Mouse (Mus musculus) forebrain, embryonic 11.5 days (tissue): Measurements from ENCODE around the gene Wdr72. TPM values are rescaled to one million over a fixed set of nuclear protein-coding genes. Genes with fewer than 3 reads are reported as not detected.

ENCODE experiments used
- ATAC-seq: fragments of 200-750 bp; cut with Nextera tagmentation; replicated peaks from 2 replicates; pipeline ENCODE4 v1.8.0; 2017; ENCODE audit warnings: moderate TSS enrichment; ENCODE audit not compliant: low FRiP score
- DNase-seq: peaks from one replicate; pipeline ENCODE4 v3.0.0-alpha.2; 2017; ENCODE audit warnings: low spot score
- H3K27ac ChIP-seq: fragments of 300-500 bp; sonication (generic); 2 replicates; pipeline ENCODE4 v1.5.1; 2014; ENCODE audit warnings: low read depth, low read length
- H3K27me3 ChIP-seq: fragments of 300-500 bp; sonication (generic); 2 replicates; pipeline ENCODE4 v1.6.1; 2014; ENCODE audit warnings: mild to moderate bottlenecking, low read length, mixed read lengths; ENCODE audit not compliant: control insufficient read depth, insufficient read depth
- H3K36me3 ChIP-seq: fragments of 300-500 bp; sonication (generic); 2 replicates; pipeline ENCODE4 v1.6.1; 2014; ENCODE audit warnings: mild to moderate bottlenecking, low read length, moderate library complexity, mixed read lengths; ENCODE audit not compliant: control insufficient read depth, insufficient read depth
- H3K4me1 ChIP-seq: fragments of 300-500 bp; sonication (generic); replicated peaks from 2 replicates; pipeline ENCODE4 v1.6.1; 2014; ENCODE audit warnings: low read length, mixed read lengths; ENCODE audit not compliant: control insufficient read depth, insufficient read depth
- H3K4me2 ChIP-seq: fragments of 300-500 bp; sonication (generic); 2 replicates; pipeline ENCODE4 v1.6.1; 2014; ENCODE audit warnings: low read depth, mild to moderate bottlenecking, low read length, moderate library complexity, mixed read lengths; ENCODE audit not compliant: severe bottlenecking
- H3K4me3 ChIP-seq: fragments of 300-500 bp; sonication (generic); 2 replicates; pipeline ENCODE4 v1.5.1; 2014; ENCODE audit warnings: low read depth, low read length
- H3K9ac ChIP-seq: fragments of 300-500 bp; sonication (generic); 2 replicates; pipeline ENCODE4 v1.6.1; 2014; ENCODE audit warnings: low read length
- H3K9me3 ChIP-seq: fragments of 300-500 bp; sonication (generic); 2 replicates; pipeline ENCODE4 v1.6.1; 2016; ENCODE audit warnings: low read length, mixed read lengths; ENCODE audit not compliant: control insufficient read depth
- WGBS: fragments of 180-500 bp; shearing (Covaris S2); extraction: QIAGEN DNeasy Blood & Tissue Kit; methylation state at CpG from one replicate; pipeline ENCODE4 v1.1.7; 2014; 5-methylcytosine and 5-hydroxymethylcytosine counted together
- polyA plus RNA-seq: library from polyadenylated mRNA; unstranded; fragments of >200 nt; fragmentation: Nextera tagmentation; extraction: Ambion mirVana; gene quantifications from 2 replicates; pipeline ENCODE4 v1.2.1, GENCODE M21; 2014

Gene Wdr72
- polyA plus RNA-seq, 1 experiment from 2014 or later, result 0.23 TPM

DNA sequence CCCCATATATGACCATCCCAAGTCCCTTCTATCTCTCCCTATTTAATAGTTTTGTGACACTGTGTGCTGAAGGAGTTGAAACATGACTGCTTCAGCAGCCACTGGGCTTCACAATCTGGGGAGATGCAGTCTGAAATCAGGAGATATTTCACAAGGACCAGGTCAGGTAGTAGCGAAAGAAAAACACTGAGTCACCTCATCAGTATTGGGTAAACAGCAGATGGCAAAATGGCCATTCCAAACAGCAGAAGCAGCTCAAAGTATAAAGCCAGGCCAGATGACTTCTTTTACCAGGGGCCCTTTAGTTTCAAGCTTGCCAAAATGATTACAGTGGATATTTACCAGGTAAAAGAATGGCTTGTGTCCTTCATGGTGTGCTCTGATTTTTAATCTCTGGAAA, 215.8 kb downstream of the Wdr72 start:
- Histone ChIP-seq H3K4me3 (no peak overlapping the region), H3K36me3 (no peaks in the 10 kb centered on the region), H3K9ac (no peak overlapping the region), H3K9me3 (no peaks in the 10 kb centered on the region), H3K4me1 (no peaks in the 10 kb centered on the region; the same call in 1 of the 2 replicates), H3K4me2 (no peak overlapping the region), H3K27me3 (no peaks in the 10 kb centered on the region; the same call in 1 of the 2 replicates), H3K27ac (no peak overlapping the region)
- no peak for DNase-seq
- WGBS, result 92% methylated on average over 1 of the region's 1 CpGs
- no peak for ATAC-seq

DNA sequence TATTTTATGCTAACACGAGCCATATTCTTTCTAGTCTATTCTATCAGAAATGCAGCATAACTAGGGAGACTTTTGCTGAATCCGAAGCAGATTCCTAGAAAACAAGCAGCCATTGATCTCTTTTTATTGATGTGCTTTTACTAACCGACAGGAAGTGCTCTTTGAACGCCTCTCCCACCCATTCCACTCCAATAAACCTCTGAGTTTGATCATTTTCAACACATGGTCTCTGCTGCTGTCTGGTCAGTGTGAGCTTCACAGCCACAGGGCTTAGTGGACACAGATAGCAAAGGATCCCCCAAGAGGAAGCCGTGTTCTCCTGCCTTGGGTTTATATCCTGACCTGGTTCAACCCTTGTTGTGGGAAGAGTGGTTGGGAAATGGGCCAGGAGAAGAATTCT, 218.7 kb downstream of the Wdr72 start:
- H3K9me3 ChIP-seq, result no peaks in the 10 kb centered on the region
- H3K4me3 ChIP-seq, result no peak overlapping the region
- 85% methylated on average over 5 of the region's 5 CpGs for WGBS
- H3K4me2 ChIP-seq, result no peak overlapping the region
- DNase-seq, result no peak
- H3K36me3 ChIP-seq, result no peaks in the 10 kb centered on the region
- H3K4me1 ChIP-seq, result peaks cover 2% of the 10 kb centered on the region; the same call in 1 of the 2 replicates
- H3K27me3 ChIP-seq, result no peaks in the 10 kb centered on the region; the same call in 1 of the 2 replicates
- ATAC-seq, result no peak
- no peak overlapping the region for H3K9ac ChIP-seq
- H3K27ac ChIP-seq, result no peak overlapping the region

DNA sequence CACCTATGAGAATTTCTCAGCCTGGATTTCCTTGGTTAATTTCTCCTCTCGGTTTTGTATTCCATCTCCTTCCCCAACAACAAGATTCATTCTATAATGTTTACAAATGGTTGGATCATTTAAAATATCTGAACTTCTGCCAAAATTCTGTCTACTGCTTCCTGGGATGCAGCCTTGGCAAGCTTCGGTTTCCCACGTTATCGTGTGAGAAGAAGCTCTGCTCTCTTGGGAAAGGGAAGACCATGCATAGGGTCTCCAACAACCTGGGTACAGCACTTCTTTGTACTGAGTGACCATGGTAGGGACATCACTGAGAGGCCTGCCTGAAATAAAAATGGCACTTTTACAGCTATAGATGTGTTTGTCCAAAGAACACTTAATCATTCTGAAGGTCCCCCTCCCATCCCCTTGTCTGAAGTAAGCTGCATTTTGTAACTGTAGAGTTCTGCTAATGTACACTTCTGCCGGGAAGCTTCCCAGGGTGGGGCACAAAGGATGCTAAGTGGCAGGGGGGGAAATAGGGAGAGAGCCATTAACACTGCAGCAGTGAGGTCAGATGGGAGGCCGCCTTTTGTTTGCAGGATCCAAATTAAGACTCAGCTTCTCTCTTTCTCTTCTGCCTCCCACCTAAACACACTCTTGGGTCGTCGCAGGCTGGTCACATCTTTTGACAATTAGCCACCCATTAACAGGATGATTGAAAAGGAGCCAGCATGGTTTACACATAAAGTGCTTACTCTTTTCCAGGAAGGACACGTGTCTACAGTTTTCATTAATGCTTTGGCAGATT, 220.7 kb downstream of the Wdr72 start:
- no peaks in the 10 kb centered on the region for H3K9me3 ChIP-seq
- H3K36me3 ChIP-seq, result no peaks in the 10 kb centered on the region
- no peak overlapping the region for H3K9ac ChIP-seq
- H3K27me3 ChIP-seq, result no peaks in the 10 kb centered on the region; the same call in 1 of the 2 replicates
- WGBS, result 39% methylated on average over 9 of the region's 9 CpGs
- H3K27ac ChIP-seq, result no peak overlapping the region
- ATAC-seq, result peak; percentile 65
- H3K4me2 ChIP-seq, result no peak overlapping the region
- peaks cover 2% of the 10 kb centered on the region; the same call in 1 of the 2 replicates for H3K4me1 ChIP-seq
- DNase-seq, result peak; percentile 57
- no peak overlapping the region for H3K4me3 ChIP-seq

DNA sequence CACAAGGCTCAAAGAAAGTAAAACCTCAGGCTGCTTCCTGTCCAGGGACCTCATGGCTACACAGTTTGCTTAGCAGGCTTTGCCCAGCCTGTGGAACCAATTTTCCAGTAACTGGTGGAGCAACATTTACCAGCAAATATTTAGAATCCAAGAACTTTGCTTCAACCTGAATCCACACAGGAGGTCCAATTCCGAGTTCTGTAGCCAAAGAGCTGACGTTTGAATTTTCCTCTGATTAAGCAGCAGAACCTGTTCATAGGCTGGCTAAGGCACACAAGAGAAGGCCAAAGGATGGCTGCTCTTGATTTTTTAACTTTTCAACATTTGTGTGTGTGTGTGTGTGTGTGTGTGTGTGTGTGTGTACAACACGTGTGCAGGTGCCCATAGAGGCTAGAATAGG, 222.2 kb downstream of the Wdr72 start:
- ATAC-seq, result no peak
- no peak overlapping the region for H3K9ac ChIP-seq
- WGBS, result 85% methylated on average over 3 of the region's 3 CpGs

More for the DNA sequence above, 222.2 kb downstream of the Wdr72 start:
- H3K4me2 ChIP-seq, result no peak overlapping the region
- H3K4me1 ChIP-seq, result peaks cover 2% of the 10 kb centered on the region; the same call in 1 of the 2 replicates
- DNase-seq, result no peak
- no peaks in the 10 kb centered on the region; the same call in 1 of the 2 replicates for H3K27me3 ChIP-seq
- H3K9me3 ChIP-seq, result no peaks in the 10 kb centered on the region
- H3K27ac ChIP-seq, result no peak overlapping the region
- no peak overlapping the region for H3K4me3 ChIP-seq
- no peaks in the 10 kb centered on the region for H3K36me3 ChIP-seq

Other genes with a start within 250 kb of the Wdr72 start
- 0.09 and 0.15 TPM in 2 replicates for gene Unc13c, start 141.4 kb upstream of the Wdr72 start, polyA plus RNA-seq